Mouse (Mus musculus): ENCODE data around the gene Cdhr4. TPM values are rescaled to one million over a fixed set of nuclear protein-coding genes. Genes with fewer than 3 reads are reported as not detected.

Cdhr4 gene
- polyA plus RNA-seq, 1 experiment from 2014 or later = 7.7 TPM

DNA sequence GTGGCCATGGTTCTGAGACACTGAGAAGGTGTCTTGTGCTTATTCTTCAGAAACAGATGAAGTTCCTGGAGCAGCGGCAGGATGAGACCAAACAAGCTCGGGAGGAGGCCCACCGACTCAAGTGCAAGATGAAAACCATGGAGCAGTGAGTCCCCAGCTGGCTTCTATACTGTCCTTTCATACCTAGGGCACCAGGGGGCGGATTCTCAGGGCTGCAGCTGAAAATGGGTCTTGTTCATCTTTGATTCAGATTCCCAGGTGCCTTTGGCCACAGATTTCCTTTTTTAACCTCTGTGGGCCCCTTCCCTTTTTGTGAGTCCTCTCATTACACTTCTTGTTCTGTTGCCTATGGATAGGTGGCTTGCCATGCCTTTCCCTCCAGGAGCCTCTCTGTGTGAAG, 31.4 kb upstream of the Cdhr4 start:
- Histone ChIP-seq H3K4me1 (replicated peaks; ENCODE audit: control insufficient read depth, insufficient read depth, low read length) (no peaks in the 10 kb centered on the region), H3K9ac (ENCODE audit: low read length) (no peak overlapping the region), H3K4me3 (ENCODE audit: low read length) (no peak overlapping the region), H3K27ac (ENCODE audit: low read length) (no peak overlapping the region), H3K27me3 (ENCODE audit: control insufficient read depth, insufficient read depth, low read depth, low read length) (no peaks in the 10 kb centered on the region), H3K36me3 (ENCODE audit: control insufficient read depth, insufficient read depth, low read length) (peaks cover 12% of the 10 kb centered on the region), H3K9me3 (ENCODE audit: control insufficient read depth, low read length) (no peaks in the 10 kb centered on the region), H3K4me2 (ENCODE audit: low read depth, low read length) (no peak overlapping the region)
- 63% methylated on average over 4 of the region's 4 CpGs for WGBS
- ATAC-seq (ENCODE audit: low read depth) = no peak

DNA sequence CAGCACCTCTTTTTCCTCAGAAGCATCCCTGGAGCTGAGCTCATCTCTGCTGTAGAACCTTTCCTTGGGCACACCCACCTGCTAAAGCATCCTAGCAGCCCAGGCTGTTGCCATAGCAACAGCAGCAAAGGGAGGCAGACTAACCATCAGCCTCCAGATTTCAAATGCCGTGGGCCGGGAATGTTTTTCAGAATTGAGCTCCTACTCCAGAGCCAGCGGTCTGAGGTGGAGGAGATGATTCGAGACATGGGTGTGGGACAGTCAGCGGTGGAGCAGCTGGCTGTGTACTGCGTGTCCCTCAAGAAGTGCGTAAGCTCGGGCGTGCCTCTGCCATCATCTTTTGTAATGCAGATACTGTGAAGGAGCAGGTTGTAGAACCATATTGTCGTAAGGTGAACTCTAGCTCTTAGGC, 30.9 kb upstream of the Cdhr4 start:
- H3K4me3 ChIP-seq (ENCODE audit: low read length) = no peak overlapping the region
- no peak overlapping the region for H3K27ac ChIP-seq (ENCODE audit: low read length)
- H3K36me3 ChIP-seq (ENCODE audit: control insufficient read depth, insufficient read depth, low read length) = peaks cover 12% of the 10 kb centered on the region
- no peak overlapping the region for H3K4me2 ChIP-seq (ENCODE audit: low read depth, low read length)
- no peak overlapping the region for H3K9ac ChIP-seq (ENCODE audit: low read length)
- 85% methylated on average over 10 of the region's 10 CpGs for WGBS
- ATAC-seq (ENCODE audit: low read depth) = no peak
- no peaks in the 10 kb centered on the region for H3K4me1 ChIP-seq (replicated peaks; ENCODE audit: control insufficient read depth, insufficient read depth, low read length)
- H3K27me3 ChIP-seq (ENCODE audit: control insufficient read depth, insufficient read depth, low read depth, low read length) = no peaks in the 10 kb centered on the region
- H3K9me3 ChIP-seq (ENCODE audit: control insufficient read depth, low read length) = no peaks in the 10 kb centered on the region

DNA sequence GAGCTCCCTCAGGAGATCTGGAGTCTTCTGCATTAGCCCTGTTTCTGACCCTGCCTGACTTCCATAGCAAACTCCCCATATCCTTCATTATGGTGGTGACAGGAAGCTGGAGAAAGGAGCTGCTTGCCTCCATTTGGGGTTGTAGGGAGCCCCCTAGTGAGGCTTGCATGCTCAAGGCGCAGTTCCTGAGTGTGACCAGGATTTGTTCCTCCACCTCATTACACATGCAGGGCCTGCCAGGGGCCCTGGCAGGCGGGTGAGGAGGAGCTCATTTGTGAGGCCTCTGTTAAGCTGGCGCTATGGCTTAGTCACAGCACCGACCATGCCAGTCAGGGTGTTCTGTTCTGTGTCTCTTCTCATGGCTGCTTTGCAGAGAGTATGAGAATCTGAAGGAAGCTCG, 30.4 kb upstream of the Cdhr4 start:
- Histone ChIP-seq H3K27me3 (ENCODE audit: control insufficient read depth, insufficient read depth, low read depth, low read length) (no peaks in the 10 kb centered on the region), H3K27ac (ENCODE audit: low read length) (no peak overlapping the region), H3K9ac (ENCODE audit: low read length) (no peak overlapping the region), H3K4me3 (ENCODE audit: low read length) (no peak overlapping the region), H3K4me2 (ENCODE audit: low read depth, low read length) (no peak overlapping the region), H3K36me3 (ENCODE audit: control insufficient read depth, insufficient read depth, low read length) (peaks cover 11% of the 10 kb centered on the region), H3K4me1 (replicated peaks; ENCODE audit: control insufficient read depth, insufficient read depth, low read length) (no peaks in the 10 kb centered on the region), H3K9me3 (ENCODE audit: control insufficient read depth, low read length) (no peaks in the 10 kb centered on the region)
- 44% methylated on average over 5 of the region's 5 CpGs for WGBS
- peak; percentile 44; the same call in 1 of the 2 replicates for ATAC-seq (ENCODE audit: low read depth)

DNA sequence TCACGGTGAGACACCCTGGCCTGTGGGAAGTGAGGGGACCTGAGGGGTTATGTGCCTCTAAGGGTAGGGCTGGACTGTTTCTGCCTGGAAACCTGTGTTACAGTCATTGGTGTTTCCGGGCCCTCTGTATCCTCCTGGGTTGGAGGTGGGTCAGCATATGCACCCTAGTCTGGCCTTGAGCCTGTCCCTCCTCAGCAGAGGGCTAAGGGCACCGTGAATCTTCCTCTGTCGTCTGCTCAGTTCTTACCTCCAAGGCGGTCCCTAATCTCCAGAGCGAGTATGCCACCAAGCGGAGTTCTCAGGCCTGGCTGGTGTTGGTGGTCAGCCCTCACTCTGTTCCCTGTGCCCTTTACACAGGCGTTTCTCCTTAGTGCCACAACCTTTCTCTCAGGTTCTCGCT, 29.4 kb upstream of the Cdhr4 start:
- no peak overlapping the region for H3K27ac ChIP-seq (ENCODE audit: low read length)
- no peak overlapping the region for H3K9ac ChIP-seq (ENCODE audit: low read length)
- H3K27me3 ChIP-seq (ENCODE audit: control insufficient read depth, insufficient read depth, low read depth, low read length) = no peaks in the 10 kb centered on the region
- 85% methylated on average over 9 of the region's 9 CpGs for WGBS
- no peak for ATAC-seq (ENCODE audit: low read depth)
- no peak overlapping the region for H3K4me2 ChIP-seq (ENCODE audit: low read depth, low read length)
- H3K36me3 ChIP-seq (ENCODE audit: control insufficient read depth, insufficient read depth, low read length) = peaks cover 6% of the 10 kb centered on the region
- H3K4me3 ChIP-seq (ENCODE audit: low read length) = no peak overlapping the region
- no peaks in the 10 kb centered on the region for H3K9me3 ChIP-seq (ENCODE audit: control insufficient read depth, low read length)
- no peaks in the 10 kb centered on the region for H3K4me1 ChIP-seq (replicated peaks; ENCODE audit: control insufficient read depth, insufficient read depth, low read length)

DNA sequence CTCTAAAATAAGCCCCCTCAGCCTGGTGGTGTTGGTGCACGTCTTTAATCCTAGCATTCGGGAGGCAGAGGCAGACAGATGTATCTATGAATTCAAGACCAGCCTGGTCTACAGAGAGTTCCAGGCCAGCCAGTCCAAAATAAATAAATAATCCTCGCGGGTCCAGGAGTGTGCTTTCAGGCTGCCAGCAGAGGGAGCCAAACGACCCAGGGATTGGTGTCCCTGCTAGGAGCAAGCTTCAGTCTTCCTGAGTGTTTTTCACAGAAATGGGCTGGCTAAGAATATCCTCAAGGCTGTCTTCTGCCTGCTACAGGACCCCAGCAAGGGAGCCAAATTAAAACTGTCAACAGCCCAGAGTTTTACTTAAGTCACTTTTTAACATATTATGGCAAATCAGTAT, 28.6 kb upstream of the Cdhr4 start:
- WGBS = 14% methylated on average over 5 of the region's 5 CpGs
- Histone ChIP-seq H3K27me3 (ENCODE audit: control insufficient read depth, insufficient read depth, low read depth, low read length) (no peaks in the 10 kb centered on the region), H3K27ac (ENCODE audit: low read length) (no peak overlapping the region), H3K4me3 (ENCODE audit: low read length) (no peak overlapping the region), H3K4me2 (ENCODE audit: low read depth, low read length) (no peak overlapping the region), H3K9me3 (ENCODE audit: control insufficient read depth, low read length) (no peaks in the 10 kb centered on the region), H3K9ac (ENCODE audit: low read length) (no peak overlapping the region), H3K4me1 (replicated peaks; ENCODE audit: control insufficient read depth, insufficient read depth, low read length) (no peaks in the 10 kb centered on the region), H3K36me3 (ENCODE audit: control insufficient read depth, insufficient read depth, low read length) (peaks cover 12% of the 10 kb centered on the region)
- ATAC-seq (ENCODE audit: low read depth) = peak; percentile 72

DNA sequence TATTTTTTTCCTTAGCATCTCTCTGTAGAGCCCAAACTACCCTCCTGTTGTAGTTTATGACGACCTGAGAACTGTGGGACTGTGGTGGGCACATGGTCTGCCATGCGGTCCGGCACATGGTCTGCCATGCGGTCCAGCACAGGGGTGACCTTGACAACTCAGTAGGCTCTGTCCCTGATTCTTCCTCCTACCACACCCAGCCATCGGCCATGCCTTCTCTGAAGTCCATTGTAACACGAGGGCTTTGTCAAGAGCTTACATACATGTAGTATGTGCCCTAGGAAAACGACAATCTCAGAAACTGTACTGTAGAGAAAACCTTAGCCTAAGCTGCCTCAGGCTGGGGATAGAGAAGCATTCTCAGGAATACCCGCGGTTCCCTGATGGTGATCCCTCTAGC, 27.6 kb upstream of the Cdhr4 start:
- Histone ChIP-seq H3K4me2 (ENCODE audit: low read depth, low read length) (no peak overlapping the region), H3K27ac (ENCODE audit: low read length) (no peak overlapping the region), H3K4me3 (ENCODE audit: low read length) (no peak overlapping the region), H3K9ac (ENCODE audit: low read length) (no peak overlapping the region), H3K36me3 (ENCODE audit: control insufficient read depth, insufficient read depth, low read length) (peaks cover 8% of the 10 kb centered on the region), H3K9me3 (ENCODE audit: control insufficient read depth, low read length) (no peaks in the 10 kb centered on the region), H3K27me3 (ENCODE audit: control insufficient read depth, insufficient read depth, low read depth, low read length) (no peaks in the 10 kb centered on the region), H3K4me1 (replicated peaks; ENCODE audit: control insufficient read depth, insufficient read depth, low read length) (no peaks in the 10 kb centered on the region)
- ATAC-seq (ENCODE audit: low read depth) = no peak
- 89% methylated on average over 9 of the region's 9 CpGs for WGBS

DNA sequence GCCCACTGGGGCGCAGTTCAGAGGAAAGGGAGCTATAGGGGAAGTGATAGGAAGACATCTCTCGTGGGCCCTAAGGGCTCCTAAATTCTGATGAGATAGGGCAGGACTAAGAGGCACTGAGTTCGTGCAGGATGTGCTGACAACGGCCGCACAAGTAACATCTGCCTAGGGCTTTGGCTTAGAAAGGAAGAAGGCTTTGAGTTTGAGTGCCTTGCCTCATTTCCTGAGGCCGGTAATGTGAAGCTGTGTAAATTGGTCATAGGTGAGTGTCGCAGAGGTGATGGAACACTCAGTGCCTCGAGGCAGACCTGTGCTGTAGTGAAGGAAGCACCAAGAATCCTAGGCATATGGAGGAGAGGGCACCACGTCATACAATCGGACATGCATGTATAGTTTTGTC, 25.6 kb upstream of the Cdhr4 start:
- Histone ChIP-seq H3K9ac (ENCODE audit: low read length) (0 out of 2 replicates have a peak overlapping the region, but pooled peaks have one; percentile 5), H3K9me3 (ENCODE audit: control insufficient read depth, low read length) (no peaks in the 10 kb centered on the region), H3K4me3 (ENCODE audit: low read length) (no peak overlapping the region), H3K36me3 (ENCODE audit: control insufficient read depth, insufficient read depth, low read length) (peaks cover 7% of the 10 kb centered on the region), H3K4me1 (replicated peaks; ENCODE audit: control insufficient read depth, insufficient read depth, low read length) (no peaks in the 10 kb centered on the region), H3K27ac (ENCODE audit: low read length) (no peak overlapping the region), H3K4me2 (ENCODE audit: low read depth, low read length) (no peak overlapping the region), H3K27me3 (ENCODE audit: control insufficient read depth, insufficient read depth, low read depth, low read length) (no peaks in the 10 kb centered on the region)
- ATAC-seq (ENCODE audit: low read depth) = no peak
- 78% methylated on average over 10 of the region's 10 CpGs for WGBS

DNA sequence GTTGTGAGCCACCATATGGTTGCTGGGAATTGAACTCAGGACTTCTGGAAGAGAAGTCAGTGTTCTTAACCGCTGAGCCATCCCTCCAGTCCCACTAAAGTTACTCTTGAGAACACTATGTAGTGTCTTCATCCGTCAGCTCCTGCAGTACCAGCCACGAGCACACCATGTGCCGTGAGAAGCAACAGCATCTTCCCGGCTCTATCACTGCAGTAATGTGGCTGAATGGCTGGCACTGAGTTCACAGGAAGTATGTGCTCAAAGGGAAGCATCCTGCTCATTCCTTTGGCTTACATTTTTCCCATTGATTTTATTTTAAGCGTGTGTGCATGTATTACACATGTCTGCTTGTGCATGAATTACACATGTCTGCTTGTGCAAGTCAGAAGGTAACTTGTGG, 24.9 kb upstream of the Cdhr4 start:
- H3K27me3 ChIP-seq (ENCODE audit: control insufficient read depth, insufficient read depth, low read depth, low read length) = no peaks in the 10 kb centered on the region
- no peaks in the 10 kb centered on the region for H3K9me3 ChIP-seq (ENCODE audit: control insufficient read depth, low read length)
- no peak overlapping the region for H3K4me2 ChIP-seq (ENCODE audit: low read depth, low read length)
- H3K4me1 ChIP-seq (replicated peaks; ENCODE audit: control insufficient read depth, insufficient read depth, low read length) = no peaks in the 10 kb centered on the region
- H3K27ac ChIP-seq (ENCODE audit: low read length) = no peak overlapping the region
- no peak overlapping the region for H3K4me3 ChIP-seq (ENCODE audit: low read length)
- ATAC-seq (ENCODE audit: low read depth) = no peak
- WGBS = 68% methylated on average over 6 of the region's 6 CpGs
- H3K36me3 ChIP-seq (ENCODE audit: control insufficient read depth, insufficient read depth, low read length) = peaks cover 7% of the 10 kb centered on the region
- no peak overlapping the region for H3K9ac ChIP-seq (ENCODE audit: low read length)

DNA sequence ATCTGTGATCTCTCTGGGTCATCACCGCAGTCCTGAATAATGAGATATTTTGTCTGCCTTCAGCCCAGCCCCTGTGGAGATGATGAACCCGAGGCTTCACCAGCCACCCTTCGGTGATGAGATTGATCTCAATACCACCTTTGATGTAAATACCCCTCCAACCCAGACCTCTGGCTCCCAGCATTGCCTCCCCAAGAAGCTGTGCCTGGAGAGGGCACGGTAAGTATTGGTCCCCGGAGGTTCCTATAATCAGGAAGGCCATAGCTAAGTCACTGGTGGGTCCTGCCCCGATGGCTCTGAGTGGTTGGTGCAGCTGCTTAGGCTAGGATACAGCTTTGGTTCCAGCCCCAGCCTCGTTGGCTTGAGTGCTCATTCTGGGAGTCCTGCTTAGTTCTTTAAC, 23.8 kb upstream of the Cdhr4 start:
- peaks cover 7% of the 10 kb centered on the region for H3K36me3 ChIP-seq (ENCODE audit: control insufficient read depth, insufficient read depth, low read length)
- ATAC-seq (ENCODE audit: low read depth) = no peak

DNA sequence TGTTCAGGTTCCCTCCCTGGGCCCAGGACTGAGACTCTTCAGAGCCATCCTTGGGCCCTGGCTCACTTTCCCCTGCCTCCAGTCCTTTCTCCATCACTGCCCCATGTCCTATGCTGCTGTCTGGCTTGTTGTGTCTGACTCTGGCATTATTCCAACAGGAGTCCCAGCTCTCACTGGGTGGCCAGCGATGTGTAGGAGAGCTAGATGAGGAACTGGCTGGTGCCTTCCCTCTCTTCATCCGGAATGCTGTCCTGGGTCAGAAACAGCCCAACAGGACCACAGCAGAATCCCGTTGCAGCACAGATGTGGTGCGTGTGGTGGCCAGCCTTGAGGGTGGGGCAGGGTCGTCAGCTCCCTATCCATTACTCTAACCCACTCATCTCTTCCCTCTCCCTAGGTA, 22.0 kb upstream of the Cdhr4 start:
- H3K4me1 ChIP-seq (replicated peaks; ENCODE audit: control insufficient read depth, insufficient read depth, low read length) = no peaks in the 10 kb centered on the region
- H3K36me3 ChIP-seq (ENCODE audit: control insufficient read depth, insufficient read depth, low read length) = peaks cover 7% of the 10 kb centered on the region
- H3K9ac ChIP-seq (ENCODE audit: low read length) = no peak overlapping the region
- no peak overlapping the region for H3K4me2 ChIP-seq (ENCODE audit: low read depth, low read length)
- no peak for ATAC-seq (ENCODE audit: low read depth)
- H3K9me3 ChIP-seq (ENCODE audit: control insufficient read depth, low read length) = no peaks in the 10 kb centered on the region
- 69% methylated on average over 5 of the region's 5 CpGs for WGBS
- no peaks in the 10 kb centered on the region for H3K27me3 ChIP-seq (ENCODE audit: control insufficient read depth, insufficient read depth, low read depth, low read length)
- no peak overlapping the region for H3K27ac ChIP-seq (ENCODE audit: low read length)
- no peak overlapping the region for H3K4me3 ChIP-seq (ENCODE audit: low read length)

More for the DNA sequence above, 23.8 kb upstream of the Cdhr4 start:
- 87% methylated on average over 7 of the region's 7 CpGs for WGBS
- Histone ChIP-seq H3K9ac (ENCODE audit: low read length) (no peak overlapping the region), H3K9me3 (ENCODE audit: control insufficient read depth, low read length) (no peaks in the 10 kb centered on the region), H3K27me3 (ENCODE audit: control insufficient read depth, insufficient read depth, low read depth, low read length) (no peaks in the 10 kb centered on the region), H3K4me3 (ENCODE audit: low read length) (no peak overlapping the region), H3K27ac (ENCODE audit: low read length) (no peak overlapping the region), H3K4me2 (ENCODE audit: low read depth, low read length) (no peak overlapping the region), H3K4me1 (replicated peaks; ENCODE audit: control insufficient read depth, insufficient read depth, low read length) (no peaks in the 10 kb centered on the region)

Data from lung, embryonic 16.5 days (tissue).